Mouse (Mus musculus) forebrain, embryonic 16.5 days (tissue): ENCODE measurements around the gene B3glct. TPM values are rescaled to one million over a fixed set of nuclear protein-coding genes. Genes with fewer than 3 reads are reported as not detected.

ENCODE experiments used
- ATAC-seq: fragments of 200-750 bp; cut with Nextera tagmentation; 2 replicates; pipeline ENCODE4 v1.8.0; 2017; ENCODE audit warnings: mild to moderate bottlenecking, moderate library complexity
- H3K27ac ChIP-seq: fragments of 300-500 bp; sonication (generic); 2 replicates; pipeline ENCODE4 v1.5.1; 2014; ENCODE audit warnings: low read length, control low read depth
- H3K27me3 ChIP-seq: fragments of 300-500 bp; sonication (generic); replicated peaks from 2 replicates; pipeline ENCODE4 v1.6.1; 2014; ENCODE audit warnings: low read length; ENCODE audit not compliant: control insufficient read depth, insufficient read depth
- H3K36me3 ChIP-seq: fragments of 300-500 bp; sonication (generic); 2 replicates; pipeline ENCODE4 v1.6.1; 2014; ENCODE audit not compliant: control insufficient read depth, insufficient read depth
- H3K4me1 ChIP-seq: fragments of 300-500 bp; sonication (generic); replicated peaks from 2 replicates; pipeline ENCODE4 v1.6.1; 2014; ENCODE audit warnings: low read length; ENCODE audit not compliant: control insufficient read depth, insufficient read depth
- H3K4me2 ChIP-seq: fragments of 300-500 bp; sonication (generic); 2 replicates; pipeline ENCODE4 v1.6.1; 2014; ENCODE audit warnings: mild to moderate bottlenecking, low read length, control low read depth
- H3K4me3 ChIP-seq: fragments of 300-500 bp; sonication (generic); replicated peaks from 2 replicates; pipeline ENCODE4 v1.5.1; 2014; ENCODE audit warnings: mild to moderate bottlenecking, low read length, control low read depth
- H3K9ac ChIP-seq: fragments of 300-500 bp; sonication (generic); replicated peaks from 2 replicates; pipeline ENCODE4 v1.6.1; 2014; ENCODE audit warnings: low read depth, low read length, control low read depth
- H3K9me3 ChIP-seq: fragments of 300-500 bp; sonication (generic); 2 replicates; pipeline ENCODE4 v1.6.1; 2016; ENCODE audit warnings: low read length; ENCODE audit not compliant: control insufficient read depth
- WGBS: fragments of 180-500 bp; shearing (Covaris S2); extraction: QIAGEN DNeasy Blood & Tissue Kit; methylation state at CpG from one replicate; pipeline ENCODE4 v1.1.7; 2014; 5-methylcytosine and 5-hydroxymethylcytosine counted together
- polyA plus RNA-seq: library from polyadenylated mRNA; unstranded; fragments of >200 nt; fragmentation: Nextera tagmentation; extraction: Ambion mirVana; gene quantifications from 2 replicates; pipeline ENCODE4 v1.2.1, GENCODE M21; 2015

The B3glct gene
- polyA plus RNA-seq, 1 experiment from 2014 or later, result 14.4 TPM

DNA sequence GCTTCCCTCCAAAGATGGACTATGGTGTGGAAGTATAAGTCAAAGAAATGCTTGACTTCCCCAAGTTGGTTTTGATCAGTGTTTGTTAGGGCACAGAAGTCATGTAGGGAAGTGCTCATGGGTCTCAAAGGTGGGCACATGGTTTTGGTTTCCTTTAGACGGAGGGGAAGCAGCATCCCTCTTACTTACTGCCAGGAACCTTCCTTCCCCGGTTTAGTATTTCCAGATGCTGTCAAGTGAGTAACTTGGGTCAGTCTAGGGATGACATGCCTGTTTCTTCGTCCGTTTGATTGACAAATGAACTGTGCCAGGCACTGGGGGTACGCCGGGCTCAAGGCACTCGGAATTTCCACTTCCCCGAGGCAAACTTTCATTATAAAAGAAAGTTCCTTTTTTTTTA, 89.1 kb downstream of the B3glct start:
- Histone ChIP-seq H3K9ac (no peak overlapping the region), H3K9me3 (no peaks in the 10 kb centered on the region), H3K4me3 (no peak overlapping the region), H3K27me3 (no peaks in the 10 kb centered on the region), H3K4me2 (no peak overlapping the region), H3K27ac (no peak overlapping the region), H3K36me3 (no peaks in the 10 kb centered on the region), H3K4me1 (no peaks in the 10 kb centered on the region)
- ATAC-seq, result no peak
- 80% methylated on average over 8 of the region's 8 CpGs for WGBS

DNA sequence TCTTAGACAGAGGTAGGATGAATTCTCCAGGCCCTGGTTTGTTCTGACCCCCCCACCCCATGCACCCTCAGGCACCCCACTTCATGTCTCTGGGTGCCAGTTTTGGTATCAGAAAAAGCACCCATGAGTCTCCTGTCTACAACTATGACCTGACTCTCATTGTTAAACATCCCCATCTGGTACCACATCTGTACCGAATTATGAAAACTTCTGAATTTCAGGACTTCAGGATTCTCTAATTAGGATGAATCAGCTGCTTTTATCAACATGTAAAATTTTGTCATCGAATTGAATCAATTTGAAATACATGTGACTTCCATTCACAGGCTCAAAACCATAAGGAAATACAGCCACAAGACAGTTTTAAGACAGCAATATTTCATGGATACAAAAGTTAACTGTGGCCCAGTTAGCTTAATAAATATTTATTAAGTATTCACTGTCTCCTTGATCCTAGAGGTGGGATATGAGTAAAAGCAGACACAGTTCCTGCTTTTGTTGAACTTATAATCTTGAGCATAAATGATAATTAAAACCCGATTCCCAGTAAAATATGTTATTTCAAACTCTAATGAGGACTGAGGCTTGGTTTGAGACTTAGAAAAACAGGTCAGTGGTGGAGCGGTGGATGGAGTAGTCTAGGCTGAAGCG, 89.7 kb downstream of the B3glct start:
- WGBS, result 94% methylated on average over 5 of the region's 5 CpGs
- Histone ChIP-seq H3K27me3 (no peaks in the 10 kb centered on the region), H3K9me3 (no peaks in the 10 kb centered on the region), H3K4me1 (no peaks in the 10 kb centered on the region), H3K27ac (no peak overlapping the region), H3K9ac (no peak overlapping the region), H3K36me3 (no peaks in the 10 kb centered on the region), H3K4me3 (no peak overlapping the region), H3K4me2 (no peak overlapping the region)
- ATAC-seq, result no peak

DNA sequence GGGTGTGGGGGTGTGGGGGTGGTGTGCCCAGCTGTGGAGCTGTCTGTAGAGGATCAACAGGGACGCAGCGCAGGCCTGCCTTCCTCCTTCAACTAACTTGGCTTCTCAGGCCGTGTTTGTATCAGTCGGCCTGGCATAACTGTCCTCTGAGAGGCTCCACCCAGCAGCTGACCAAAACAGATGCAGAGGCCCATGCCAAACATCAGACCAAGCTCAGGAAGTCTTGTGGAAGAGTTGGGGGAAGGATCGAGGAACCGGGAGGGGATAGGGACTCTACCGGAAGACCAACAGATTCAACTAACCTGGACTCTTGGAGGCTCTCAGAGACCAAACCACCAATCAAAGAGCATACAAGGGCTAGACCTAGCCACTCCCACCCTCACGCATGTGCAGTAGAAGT, 91.6 kb downstream of the B3glct start:
- Histone ChIP-seq H3K27me3 (no peaks in the 10 kb centered on the region), H3K9me3 (no peaks in the 10 kb centered on the region), H3K4me3 (no peak overlapping the region), H3K36me3 (no peaks in the 10 kb centered on the region), H3K4me1 (no peaks in the 10 kb centered on the region), H3K4me2 (no peak overlapping the region), H3K27ac (no peak overlapping the region), H3K9ac (no peak overlapping the region)
- 93% methylated on average over 8 of the region's 8 CpGs for WGBS
- ATAC-seq, result no peak

DNA sequence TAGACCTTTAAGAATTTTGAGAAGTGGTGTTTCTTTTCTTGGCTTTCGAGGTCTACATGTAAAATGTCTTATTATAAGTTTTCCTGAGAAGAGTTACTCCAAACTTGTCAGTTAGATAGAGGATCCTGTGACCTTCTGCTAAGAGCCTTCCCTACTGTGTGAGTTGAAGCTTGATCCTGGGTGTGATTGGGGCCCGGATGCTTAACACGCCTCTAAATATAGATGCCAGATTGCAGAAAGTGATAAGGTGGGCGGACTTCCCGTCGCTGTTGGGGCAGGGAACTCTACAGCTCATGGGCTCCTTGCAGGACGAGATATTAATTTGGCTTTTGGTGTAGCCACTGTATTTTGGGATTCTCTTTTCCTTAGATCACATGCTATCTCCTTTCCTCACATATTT, 98.0 kb downstream of the B3glct start:
- H3K4me3 ChIP-seq, result no peak overlapping the region
- no peak overlapping the region for H3K4me2 ChIP-seq
- no peak overlapping the region for H3K9ac ChIP-seq
- H3K36me3 ChIP-seq, result no peaks in the 10 kb centered on the region
- no peaks in the 10 kb centered on the region for H3K4me1 ChIP-seq
- 90% methylated on average over 7 of the region's 7 CpGs for WGBS
- H3K9me3 ChIP-seq, result peaks cover 3% of the 10 kb centered on the region; the same call in 1 of the 2 replicates
- H3K27me3 ChIP-seq, result no peaks in the 10 kb centered on the region
- ATAC-seq, result no peak
- H3K27ac ChIP-seq, result no peak overlapping the region

DNA sequence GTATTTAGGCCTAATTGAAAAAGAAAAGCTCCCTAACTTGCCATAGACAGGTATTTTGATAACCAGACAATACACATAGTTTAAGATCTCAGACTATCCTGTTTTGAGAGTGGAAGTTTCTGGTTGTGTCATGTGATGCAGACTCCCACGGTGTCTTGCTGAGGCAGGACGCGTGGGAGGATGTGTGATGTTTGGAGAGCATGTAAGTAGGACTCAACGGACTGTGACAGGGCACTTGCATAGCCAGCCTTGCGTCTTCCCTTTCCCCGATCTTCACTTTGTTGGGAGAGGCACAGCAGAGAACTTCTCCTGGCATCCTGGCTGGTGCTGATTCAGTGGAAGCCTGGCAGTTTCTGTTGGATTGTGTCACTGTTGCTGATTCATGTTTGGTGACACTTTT, 101.7 kb downstream of the B3glct start:
- Histone ChIP-seq H3K4me2 (no peak overlapping the region), H3K9ac (no peak overlapping the region)
- WGBS, result 93% methylated on average over 6 of the region's 6 CpGs

DNA sequence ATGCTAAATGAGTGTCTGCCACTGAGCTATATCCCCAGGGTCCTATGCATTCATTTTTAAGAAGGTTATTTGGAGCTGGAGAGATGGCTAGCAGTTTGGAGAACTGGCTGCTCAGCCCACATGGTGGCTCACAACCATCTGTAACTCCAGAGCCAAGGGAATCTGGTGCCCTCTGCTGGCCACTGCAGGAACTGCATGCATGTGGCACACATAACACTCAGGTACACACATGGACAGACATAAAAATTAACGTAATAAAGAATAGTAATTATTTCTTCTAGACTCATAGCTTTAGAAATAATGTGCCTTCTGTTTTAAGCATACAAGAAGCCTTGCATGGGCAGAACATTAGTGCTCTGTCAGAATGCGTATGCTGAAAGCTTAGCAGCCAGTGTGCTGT, 102.4 kb downstream of the B3glct start:
- no peak overlapping the region for H3K9ac ChIP-seq
- H3K9me3 ChIP-seq, result peaks cover 3% of the 10 kb centered on the region; the same call in 1 of the 2 replicates
- ATAC-seq, result no peak
- 93% methylated on average over 2 of the region's 2 CpGs for WGBS
- no peak overlapping the region for H3K4me3 ChIP-seq
- no peaks in the 10 kb centered on the region for H3K36me3 ChIP-seq
- no peaks in the 10 kb centered on the region for H3K27me3 ChIP-seq
- no peak overlapping the region for H3K27ac ChIP-seq
- no peak overlapping the region for H3K4me2 ChIP-seq
- H3K4me1 ChIP-seq, result no peaks in the 10 kb centered on the region

More for the DNA sequence above, 101.7 kb downstream of the B3glct start:
- H3K4me3 ChIP-seq, result no peak overlapping the region
- no peaks in the 10 kb centered on the region for H3K4me1 ChIP-seq
- no peaks in the 10 kb centered on the region for H3K27me3 ChIP-seq
- H3K36me3 ChIP-seq, result no peaks in the 10 kb centered on the region
- ATAC-seq, result no peak
- H3K9me3 ChIP-seq, result peaks cover 3% of the 10 kb centered on the region; the same call in 1 of the 2 replicates
- no peak overlapping the region for H3K27ac ChIP-seq

DNA sequence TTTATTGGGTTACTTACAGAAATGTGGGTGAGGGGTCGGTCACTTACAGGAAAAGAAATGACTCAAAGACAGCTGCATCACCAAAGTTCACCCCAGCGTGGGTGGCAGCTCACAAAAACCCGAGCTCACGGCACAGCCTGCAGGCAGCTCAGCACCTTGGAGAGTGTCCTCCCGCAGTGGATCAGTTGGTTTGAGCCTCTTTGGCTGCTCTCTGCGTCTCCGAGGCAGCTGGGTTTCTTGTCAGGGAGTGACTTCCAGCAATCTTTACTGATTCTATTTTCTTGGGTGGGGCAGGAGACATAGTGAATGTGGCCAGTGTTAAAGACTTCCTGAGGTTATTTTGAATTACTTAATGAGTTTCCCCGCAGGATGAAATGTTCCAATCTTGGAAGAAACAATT, 112.1 kb downstream of the B3glct start:
- H3K36me3 ChIP-seq, result no peaks in the 10 kb centered on the region
- H3K27ac ChIP-seq, result no peak overlapping the region
- H3K27me3 ChIP-seq, result no peaks in the 10 kb centered on the region
- ATAC-seq, result no peak
- WGBS, result 16% methylated on average over 8 of the region's 8 CpGs
- H3K4me1 ChIP-seq, result no peaks in the 10 kb centered on the region
- no peak overlapping the region for H3K9ac ChIP-seq
- H3K9me3 ChIP-seq, result no peaks in the 10 kb centered on the region
- no peak overlapping the region for H3K4me3 ChIP-seq
- no peak overlapping the region for H3K4me2 ChIP-seq

DNA sequence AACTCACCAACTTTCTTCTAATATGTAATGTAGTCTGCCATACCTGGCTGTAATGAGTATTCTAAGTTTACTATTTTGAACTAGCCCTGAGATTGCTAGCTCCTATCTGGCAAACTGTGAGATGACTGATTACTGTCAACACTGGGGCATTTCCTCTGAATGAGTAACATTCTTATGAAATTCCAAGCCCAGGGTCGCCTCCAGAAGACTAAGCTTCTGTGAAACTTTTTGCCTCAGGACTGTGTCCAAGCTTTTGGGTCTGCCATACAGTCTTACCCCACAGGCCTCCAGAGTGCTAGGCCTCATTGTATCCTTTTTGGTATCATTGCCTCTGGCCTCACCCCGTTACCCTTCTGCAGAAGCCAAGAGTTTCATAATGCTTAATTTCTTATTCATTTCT, 132.0 kb downstream of the B3glct start:
- Histone ChIP-seq H3K36me3 (no peaks in the 10 kb centered on the region), H3K27ac (no peak overlapping the region), H3K9me3 (no peaks in the 10 kb centered on the region), H3K4me1 (no peaks in the 10 kb centered on the region), H3K27me3 (no peaks in the 10 kb centered on the region), H3K4me2 (no peak overlapping the region), H3K9ac (no peak overlapping the region), H3K4me3 (no peak overlapping the region)
- 76% methylated on average over 2 of the region's 2 CpGs for WGBS
- ATAC-seq, result no peak

DNA sequence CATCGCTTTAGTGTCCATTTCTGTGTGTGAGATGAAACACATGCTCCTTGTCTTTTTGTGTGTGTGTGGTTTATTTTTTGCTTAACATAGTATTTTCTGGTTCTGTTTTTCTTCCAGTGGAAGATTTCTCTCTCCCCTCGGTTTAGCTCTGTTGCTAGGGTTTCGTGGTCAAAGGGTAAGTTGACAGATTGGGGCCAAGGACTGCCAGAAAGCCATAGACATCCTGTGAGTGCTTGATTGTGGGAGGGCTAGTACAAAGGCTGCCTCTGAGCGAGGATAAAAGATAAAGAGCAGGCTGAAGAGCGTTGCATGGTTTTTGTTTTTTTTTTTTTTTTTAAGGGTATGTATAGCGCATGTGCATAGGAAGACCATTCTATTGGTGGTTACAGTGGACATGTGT, 133.8 kb downstream of the B3glct start:
- Histone ChIP-seq H3K4me2 (no peak overlapping the region), H3K9ac (no peak overlapping the region), H3K27ac (no peak overlapping the region), H3K4me1 (no peaks in the 10 kb centered on the region), H3K9me3 (no peaks in the 10 kb centered on the region), H3K27me3 (no peaks in the 10 kb centered on the region), H3K36me3 (no peaks in the 10 kb centered on the region), H3K4me3 (no peak overlapping the region)
- ATAC-seq, result no peak
- 51% methylated on average over 6 of the region's 6 CpGs for WGBS
